Mouse (Mus musculus) heart, embryonic 12.5 days (tissue): ENCODE results near the gene Ppil2. TPM values are rescaled to one million over a fixed set of nuclear protein-coding genes. Genes with fewer than 3 reads are reported as not detected.

ENCODE experiments used
- ATAC-seq: fragments of 200-750 bp; cut with Nextera tagmentation; 2 replicates; pipeline ENCODE4 v1.8.0; 2017; ENCODE audit warnings: moderate TSS enrichment, moderate library complexity; ENCODE audit not compliant: insufficient number of reproducible peaks, low FRiP score
- H3K27ac ChIP-seq: fragments of 300-500 bp; sonication (generic); 2 replicates; pipeline ENCODE4 v1.5.1; 2016; ENCODE audit warnings: mild to moderate bottlenecking, moderate library complexity; ENCODE audit not compliant: poor library complexity, severe bottlenecking
- H3K27me3 ChIP-seq: fragments of 300-500 bp; sonication (generic); replicated peaks from 2 replicates; pipeline ENCODE4 v1.6.1; 2016; ENCODE audit warnings: mild to moderate bottlenecking, moderate library complexity
- H3K36me3 ChIP-seq: fragments of 300-500 bp; sonication (generic); 2 replicates; pipeline ENCODE4 v1.6.1; 2016; ENCODE audit warnings: mild to moderate bottlenecking, moderate library complexity
- H3K4me1 ChIP-seq: fragments of 300-500 bp; sonication (generic); replicated peaks from 2 replicates; pipeline ENCODE4 v1.6.1; 2016; ENCODE audit warnings: mild to moderate bottlenecking
- H3K4me2 ChIP-seq: fragments of 300-500 bp; sonication (generic); 2 replicates; pipeline ENCODE4 v1.6.1; 2016; ENCODE audit warnings: mild to moderate bottlenecking, moderate library complexity
- H3K4me3 ChIP-seq: fragments of 300-500 bp; sonication (generic); 2 replicates; pipeline ENCODE4 v1.5.1; 2016; ENCODE audit warnings: mild to moderate bottlenecking
- H3K9ac ChIP-seq: fragments of 300-500 bp; sonication (generic); 2 replicates; pipeline ENCODE4 v1.6.1; 2016; ENCODE audit warnings: mild to moderate bottlenecking, moderate library complexity
- H3K9me3 ChIP-seq: fragments of 300-500 bp; sonication (generic); replicated peaks from 2 replicates; pipeline ENCODE4 v1.6.1; 2016; ENCODE audit warnings: mild to moderate bottlenecking, moderate library complexity
- WGBS: fragments of 180-500 bp; shearing (Covaris S2); methylation state at CpG from one replicate; pipeline ENCODE4 v1.1.7; 2016; 5-methylcytosine and 5-hydroxymethylcytosine counted together
- polyA plus RNA-seq: library from polyadenylated mRNA; unstranded; fragments of >200 nt; fragmentation: Nextera tagmentation; extraction: Ambion mirVana; gene quantifications from 2 replicates; pipeline ENCODE4 v1.2.1, GENCODE M21; 2016

Ppil2 gene
- 101 and 105 TPM in 2 replicates for polyA plus RNA-seq

DNA sequence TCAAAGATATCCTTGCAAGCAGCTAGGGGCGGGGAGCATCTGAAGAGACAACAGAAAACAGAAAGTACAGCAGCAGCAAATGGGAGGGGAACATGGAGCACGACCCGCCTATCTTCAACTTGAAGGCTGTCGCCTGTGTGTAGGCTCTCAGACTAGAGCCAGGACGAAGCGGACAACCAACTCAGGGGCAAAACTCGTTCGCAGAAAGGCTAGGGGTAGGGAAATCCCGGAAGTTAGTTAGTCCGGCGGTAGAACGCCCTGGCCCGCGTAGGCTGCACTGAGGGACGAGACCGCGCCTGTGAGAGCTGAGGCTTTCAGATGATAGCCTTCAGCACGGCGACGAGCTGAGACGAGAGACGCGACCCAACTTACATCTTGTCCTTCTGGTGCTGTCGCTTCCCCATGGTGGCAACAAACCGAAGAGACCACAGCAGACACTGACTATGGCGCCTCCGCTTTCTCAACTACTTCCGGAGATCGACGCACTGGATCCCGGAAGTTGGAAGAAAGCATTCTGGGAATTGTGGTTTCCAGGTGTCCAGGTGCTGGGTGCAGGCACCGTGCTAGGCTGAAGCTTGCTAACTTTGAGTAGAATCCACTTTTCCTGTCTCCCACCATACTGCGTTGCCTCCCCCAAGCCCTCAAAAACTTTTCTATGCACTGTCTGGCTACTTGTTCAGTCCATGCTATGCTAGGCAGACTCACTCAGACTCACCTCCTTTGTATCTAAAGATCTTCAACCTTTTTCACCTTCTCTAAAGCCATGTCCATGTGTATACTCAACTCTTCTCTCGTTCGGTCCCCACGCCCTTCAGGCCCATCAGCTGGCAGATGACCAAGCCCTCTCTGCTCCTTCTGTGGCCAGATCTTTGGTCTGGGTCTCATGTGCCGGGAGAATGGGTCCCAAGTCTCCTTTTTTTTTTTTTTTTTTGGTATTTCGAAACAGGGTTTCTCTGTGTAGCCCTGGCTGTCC lies at the start of gene Ppil2:
Ppil2 (minus strand) TSS at position 487 of the 973 bp plus-strand sequence.
- 8% methylated on average over 38 of the region's 38 CpGs for WGBS
- ATAC-seq = peak; percentile 78
- no peaks in the 10 kb centered on the region for H3K9me3 ChIP-seq
- H3K4me3 ChIP-seq = peak within 1 kb of the TSS; percentile 74
- H3K27ac ChIP-seq = peak within 1 kb of the TSS; percentile 68; the same call in 1 of the 2 replicates
- peaks cover 11% of the 10 kb centered on the region for H3K4me1 ChIP-seq
- peak within 1 kb of the TSS; percentile 84 for H3K9ac ChIP-seq
- H3K36me3 ChIP-seq = peaks cover 47% of the 10 kb centered on the region
- no peaks in the 10 kb centered on the region for H3K27me3 ChIP-seq
- H3K4me2 ChIP-seq = peak within 1 kb of the TSS; percentile 66

DNA sequence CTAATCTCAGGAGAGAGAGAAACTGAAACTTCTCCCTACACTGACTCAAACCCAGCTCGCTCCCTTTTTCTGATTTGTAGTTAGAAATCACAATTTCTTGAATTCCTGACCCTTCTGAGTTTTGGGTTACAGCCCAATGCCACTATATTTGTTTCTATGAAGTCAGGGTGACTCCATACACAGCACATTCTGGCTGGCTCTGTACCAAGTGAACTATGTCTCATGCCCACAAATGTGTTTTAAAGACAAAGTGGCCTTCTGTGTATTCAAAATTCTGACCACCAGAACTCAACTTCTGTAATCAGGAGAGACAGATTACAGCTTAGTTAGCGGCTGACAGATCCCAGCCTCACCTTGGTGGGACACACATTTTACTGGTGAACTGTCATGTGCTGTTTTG lies 43.3 kb upstream of the Ppil2 start:
- 70% methylated on average over 2 of the region's 2 CpGs for WGBS
- Histone ChIP-seq H3K9ac (no peak overlapping the region), H3K4me1 (peaks cover 4% of the 10 kb centered on the region; the same call in 1 of the 2 replicates), H3K36me3 (peaks cover 69% of the 10 kb centered on the region), H3K27ac (no peak overlapping the region), H3K4me3 (no peak overlapping the region), H3K27me3 (no peaks in the 10 kb centered on the region), H3K4me2 (no peak overlapping the region), H3K9me3 (no peaks in the 10 kb centered on the region)
- ATAC-seq = no peak

DNA sequence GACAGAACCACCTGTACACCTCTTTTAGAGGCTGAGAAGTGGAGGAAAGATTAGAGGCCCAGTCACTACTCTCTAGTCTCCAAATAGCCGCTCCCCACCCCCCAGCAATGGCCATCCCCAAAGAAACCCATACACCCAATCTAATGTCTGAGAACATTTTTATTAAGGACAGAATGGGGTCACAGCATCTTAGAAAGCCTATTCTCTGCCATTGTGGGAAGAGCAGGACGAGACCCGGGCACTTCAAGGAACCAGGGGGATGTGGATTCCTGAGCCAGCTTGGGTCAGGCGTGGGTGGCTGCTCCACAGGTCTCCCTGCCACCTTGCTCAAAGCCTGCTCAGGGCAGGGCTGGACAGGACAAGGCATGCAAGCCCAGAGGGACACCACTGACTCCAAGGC lies 40.8 kb upstream of the Ppil2 start:
- Histone ChIP-seq H3K4me2 (no peak overlapping the region), H3K9me3 (no peaks in the 10 kb centered on the region), H3K27ac (no peak overlapping the region), H3K9ac (no peak overlapping the region), H3K4me1 (peaks cover 16% of the 10 kb centered on the region), H3K36me3 (peaks cover 46% of the 10 kb centered on the region), H3K4me3 (no peak overlapping the region), H3K27me3 (no peaks in the 10 kb centered on the region)
- 80% methylated on average over 4 of the region's 4 CpGs for WGBS
- no peak for ATAC-seq

DNA sequence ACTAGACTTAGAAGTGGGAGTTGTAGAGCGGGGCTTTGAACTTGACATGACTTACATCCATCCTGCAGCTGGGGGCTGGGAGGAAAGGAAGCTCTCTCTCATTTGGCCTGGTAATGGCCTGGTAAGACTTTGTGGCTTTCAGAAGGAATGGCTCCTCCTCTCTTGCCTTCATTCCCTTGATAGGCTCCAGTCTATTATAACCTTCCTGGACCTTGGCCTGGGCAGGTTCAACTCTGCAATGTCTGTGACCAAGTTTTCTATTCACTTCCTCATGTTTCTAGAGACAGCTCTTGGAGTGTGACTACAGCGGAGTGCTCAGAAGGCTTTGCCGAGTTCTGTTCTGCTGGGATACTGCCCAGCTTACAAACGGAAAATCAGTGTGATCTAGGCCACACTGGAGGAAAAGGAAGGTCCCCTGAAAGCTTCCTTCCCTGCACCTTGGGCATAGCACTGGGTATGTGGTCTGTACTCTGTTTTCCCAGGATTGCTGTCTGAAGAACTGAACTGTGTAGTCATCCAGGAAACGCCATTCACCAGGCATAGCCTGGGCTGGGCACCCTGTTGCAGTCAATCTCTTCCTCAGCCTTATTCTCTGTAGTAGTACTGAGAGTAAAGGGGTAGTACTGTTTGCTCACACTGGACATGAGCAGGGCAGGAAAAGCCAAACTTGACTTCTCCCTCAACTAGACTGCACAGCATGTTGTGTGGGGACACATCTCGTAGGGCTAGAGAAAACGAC lies 39.6 kb upstream of the Ppil2 start:
- Histone ChIP-seq H3K36me3 (peaks cover 37% of the 10 kb centered on the region), H3K4me1 (peaks cover 16% of the 10 kb centered on the region), H3K9ac (no peak overlapping the region), H3K4me2 (no peak overlapping the region), H3K27me3 (no peaks in the 10 kb centered on the region), H3K9me3 (no peaks in the 10 kb centered on the region), H3K27ac (no peak overlapping the region), H3K4me3 (no peak overlapping the region)
- 82% methylated on average over 7 of the region's 7 CpGs for WGBS
- ATAC-seq = no peak

DNA sequence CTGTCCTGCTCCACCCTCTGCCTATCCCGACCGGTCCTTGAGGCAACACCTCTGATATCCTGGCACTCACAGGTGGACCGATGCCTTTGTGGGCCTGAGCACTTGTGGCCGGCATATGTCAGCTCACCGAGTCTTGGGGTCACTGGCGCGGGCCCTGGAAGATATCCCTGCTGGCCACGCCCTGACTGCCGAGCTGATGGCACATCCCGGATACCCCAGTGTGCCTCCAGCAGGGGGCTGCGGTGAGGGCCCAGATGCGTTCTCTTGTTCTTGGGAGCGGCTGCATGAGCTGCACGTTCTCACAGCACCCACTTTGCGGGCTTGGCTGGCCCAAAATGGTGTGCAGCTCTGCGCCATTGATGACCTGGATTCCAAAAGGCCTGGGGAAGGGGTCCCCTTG lies 37.0 kb upstream of the Ppil2 start:
- no peak overlapping the region for H3K27ac ChIP-seq
- H3K27me3 ChIP-seq = no peaks in the 10 kb centered on the region
- peaks cover 15% of the 10 kb centered on the region for H3K36me3 ChIP-seq
- no peaks in the 10 kb centered on the region for H3K9me3 ChIP-seq
- peak overlapping the region; percentile 78 for H3K4me2 ChIP-seq
- ATAC-seq = peak; percentile 30; the same call in 1 of the 2 replicates
- peaks cover 12% of the 10 kb centered on the region for H3K4me1 ChIP-seq
- peak overlapping the region; percentile 47 for H3K4me3 ChIP-seq
- no peak overlapping the region for H3K9ac ChIP-seq
- 9% methylated on average over 16 of the region's 16 CpGs for WGBS

DNA sequence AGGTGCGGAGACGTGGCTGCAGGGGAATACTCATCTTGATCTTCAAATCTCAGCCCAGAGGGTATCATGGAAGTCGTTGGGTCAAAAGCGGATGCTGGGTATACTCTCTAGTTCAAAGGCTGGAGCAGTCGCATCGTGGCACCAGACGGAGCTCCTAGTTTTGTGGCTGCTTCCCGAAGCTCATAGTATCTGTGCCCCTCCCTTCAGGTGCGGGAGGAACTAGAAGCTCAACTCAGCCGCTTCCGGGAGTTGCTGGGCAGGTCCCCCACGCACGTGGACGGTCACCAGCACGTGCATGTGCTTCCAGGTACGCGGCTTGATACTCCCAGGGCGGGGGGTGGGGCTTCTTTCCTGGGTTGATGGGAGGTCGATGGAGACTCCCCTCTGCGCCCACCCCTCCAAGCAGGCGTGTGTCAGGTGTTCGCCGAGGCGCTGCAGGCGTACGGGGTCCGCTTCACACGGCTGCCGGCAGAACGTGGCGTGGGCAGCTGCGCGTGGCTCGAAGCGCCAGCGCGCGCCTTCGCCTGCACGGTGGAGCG lies 36.4 kb upstream of the Ppil2 start:
- Histone ChIP-seq H3K27me3 (no peaks in the 10 kb centered on the region), H3K27ac (no peak overlapping the region), H3K4me3 (peak overlapping the region; percentile 47), H3K9me3 (no peaks in the 10 kb centered on the region), H3K36me3 (peaks cover 8% of the 10 kb centered on the region), H3K9ac (peak overlapping the region; percentile 59), H3K4me1 (peaks cover 12% of the 10 kb centered on the region), H3K4me2 (peak overlapping the region; percentile 78)
- 0 out of 2 replicates have a peak, but pooled peaks have one; percentile 12 for ATAC-seq
- WGBS = under 1% methylated on average over 41 of the region's 41 CpGs

DNA sequence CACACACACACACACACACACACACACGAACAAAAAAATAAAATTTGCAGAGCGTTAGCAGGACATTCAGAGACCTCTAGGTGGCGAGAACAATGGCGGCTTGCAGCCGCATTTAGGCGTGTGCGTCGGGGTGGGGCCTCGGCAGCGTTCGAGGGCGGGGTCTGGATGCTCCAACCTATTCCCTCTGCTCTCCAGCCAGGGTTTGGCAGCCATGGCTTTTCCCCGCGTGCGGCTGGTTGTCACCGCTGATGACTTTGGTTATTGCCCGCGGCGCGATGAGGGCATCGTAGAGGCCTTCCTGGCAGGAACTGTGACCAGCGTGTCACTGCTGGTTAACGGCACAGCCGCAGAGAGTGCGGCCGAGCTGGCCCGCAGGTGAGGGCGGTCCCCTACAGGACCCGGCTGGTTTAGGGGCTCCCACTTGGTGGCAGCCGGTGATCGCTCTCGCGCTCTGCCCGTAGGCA lies 35.7 kb upstream of the Ppil2 start, which contains the start of gene Ccdc116:
Ccdc116 (minus strand) TSS at position 458 of the 464 bp plus-strand sequence.
- peak within 1 kb of the TSS; percentile 47 for H3K4me3 ChIP-seq
- peak within 1 kb of the TSS; percentile 59 for H3K9ac ChIP-seq
- WGBS = 0% methylated on average over 34 of the region's 34 CpGs

DNA sequence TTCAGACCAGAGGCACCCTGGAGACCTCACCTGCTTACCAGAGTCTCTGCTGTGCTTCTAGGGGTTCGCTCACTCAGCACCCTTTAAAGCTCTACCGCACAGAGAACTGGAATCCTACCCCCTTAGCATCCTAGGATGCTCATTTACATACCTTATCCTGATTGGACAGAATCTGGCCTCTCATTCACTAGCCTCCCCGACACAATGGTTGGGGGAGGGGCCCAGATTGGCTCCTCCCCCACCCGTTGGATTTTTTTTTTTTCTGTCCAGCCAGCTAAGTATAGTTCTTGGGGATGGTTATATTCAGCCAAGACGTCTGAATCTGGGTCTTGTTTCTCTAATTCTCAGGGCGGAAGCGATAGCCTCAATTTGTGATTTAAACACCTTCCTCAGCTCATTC lies 33.3 kb upstream of the Ppil2 start, which contains the start of gene Ydjc:
Ydjc (plus strand) TSS at position 283 of the 400 bp plus-strand sequence.
- ATAC-seq = no peak
- H3K27ac ChIP-seq = no peak within 1 kb of the TSS
- no peaks in the 10 kb centered on the region for H3K27me3 ChIP-seq
- H3K4me1 ChIP-seq = peaks cover 12% of the 10 kb centered on the region
- no peaks in the 10 kb centered on the region for H3K36me3 ChIP-seq
- WGBS = 21% methylated on average over 7 of the region's 7 CpGs
- H3K4me2 ChIP-seq = no peak within 1 kb of the TSS
- no peaks in the 10 kb centered on the region for H3K9me3 ChIP-seq
- H3K4me3 ChIP-seq = no peak within 1 kb of the TSS
- no peak within 1 kb of the TSS for H3K9ac ChIP-seq

More for the DNA sequence above, 35.7 kb upstream of the Ppil2 start, which contains the start of gene Ccdc116:
- peak; percentile 78 for ATAC-seq
- Histone ChIP-seq H3K4me1 (peaks cover 12% of the 10 kb centered on the region), H3K4me2 (peak within 1 kb of the TSS; percentile 78), H3K27me3 (no peaks in the 10 kb centered on the region), H3K36me3 (peaks cover 2% of the 10 kb centered on the region), H3K9me3 (no peaks in the 10 kb centered on the region), H3K27ac (no peak within 1 kb of the TSS)

DNA sequence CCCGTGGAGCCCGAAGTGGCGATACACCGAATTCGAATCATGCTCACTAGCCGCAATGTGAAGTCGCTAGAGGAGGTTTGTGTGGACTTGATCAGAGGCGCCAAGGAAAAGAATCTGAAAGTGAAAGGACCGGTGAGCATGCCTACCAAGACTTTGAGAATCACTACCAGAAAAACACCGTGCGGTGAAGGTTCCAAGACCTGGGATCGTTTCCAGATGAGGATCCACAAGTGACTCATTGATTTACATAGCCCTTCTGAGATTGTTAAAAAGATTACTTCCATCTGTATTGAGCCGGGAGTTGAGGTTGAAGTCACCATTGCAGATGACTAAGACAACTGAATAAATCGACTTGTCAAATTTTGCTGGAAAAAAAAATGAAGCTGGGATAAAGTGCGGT lies 26.3 kb upstream of the Ppil2 start:
- WGBS = 79% methylated on average over 15 of the region's 15 CpGs
- Histone ChIP-seq H3K4me1 (peaks cover 6% of the 10 kb centered on the region), H3K9ac (no peak overlapping the region), H3K27ac (no peak overlapping the region), H3K4me2 (no peak overlapping the region), H3K27me3 (no peaks in the 10 kb centered on the region), H3K4me3 (no peak overlapping the region), H3K9me3 (no peaks in the 10 kb centered on the region), H3K36me3 (no peaks in the 10 kb centered on the region)
- no peak for ATAC-seq

DNA sequence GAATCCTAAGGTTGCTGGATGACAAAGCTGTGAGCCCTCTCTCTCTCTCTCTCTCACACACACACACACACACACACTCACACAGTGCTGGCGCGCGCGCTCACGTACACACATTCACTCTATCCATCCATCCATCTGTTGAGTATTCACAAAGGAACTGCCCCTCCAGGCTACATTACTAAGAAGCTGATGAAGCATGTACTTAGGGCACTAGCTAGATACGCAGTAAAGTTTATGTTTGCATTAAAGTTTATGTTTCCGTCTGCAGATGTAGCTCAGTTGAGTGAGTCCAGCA lies 21.8 kb upstream of the Ppil2 start:
- 47% methylated on average over 7 of the region's 7 CpGs for WGBS
- ATAC-seq = no peak

More for the DNA sequence above, 21.8 kb upstream of the Ppil2 start:
- no peak overlapping the region for H3K27ac ChIP-seq
- peaks cover 15% of the 10 kb centered on the region for H3K4me1 ChIP-seq
- peak overlapping the region; percentile 93 for H3K4me2 ChIP-seq
- H3K9me3 ChIP-seq = no peaks in the 10 kb centered on the region
- H3K9ac ChIP-seq = peak overlapping the region; percentile 75
- no peaks in the 10 kb centered on the region for H3K27me3 ChIP-seq
- peak overlapping the region; percentile 73 for H3K4me3 ChIP-seq
- no peaks in the 10 kb centered on the region for H3K36me3 ChIP-seq
